Mouse (Mus musculus): Measurements from ENCODE around the gene Syn3.
A peak's percentile ranks its signal among the peaks of the same experiment; 100 is the strongest.

Syn3 gene

DNA sequence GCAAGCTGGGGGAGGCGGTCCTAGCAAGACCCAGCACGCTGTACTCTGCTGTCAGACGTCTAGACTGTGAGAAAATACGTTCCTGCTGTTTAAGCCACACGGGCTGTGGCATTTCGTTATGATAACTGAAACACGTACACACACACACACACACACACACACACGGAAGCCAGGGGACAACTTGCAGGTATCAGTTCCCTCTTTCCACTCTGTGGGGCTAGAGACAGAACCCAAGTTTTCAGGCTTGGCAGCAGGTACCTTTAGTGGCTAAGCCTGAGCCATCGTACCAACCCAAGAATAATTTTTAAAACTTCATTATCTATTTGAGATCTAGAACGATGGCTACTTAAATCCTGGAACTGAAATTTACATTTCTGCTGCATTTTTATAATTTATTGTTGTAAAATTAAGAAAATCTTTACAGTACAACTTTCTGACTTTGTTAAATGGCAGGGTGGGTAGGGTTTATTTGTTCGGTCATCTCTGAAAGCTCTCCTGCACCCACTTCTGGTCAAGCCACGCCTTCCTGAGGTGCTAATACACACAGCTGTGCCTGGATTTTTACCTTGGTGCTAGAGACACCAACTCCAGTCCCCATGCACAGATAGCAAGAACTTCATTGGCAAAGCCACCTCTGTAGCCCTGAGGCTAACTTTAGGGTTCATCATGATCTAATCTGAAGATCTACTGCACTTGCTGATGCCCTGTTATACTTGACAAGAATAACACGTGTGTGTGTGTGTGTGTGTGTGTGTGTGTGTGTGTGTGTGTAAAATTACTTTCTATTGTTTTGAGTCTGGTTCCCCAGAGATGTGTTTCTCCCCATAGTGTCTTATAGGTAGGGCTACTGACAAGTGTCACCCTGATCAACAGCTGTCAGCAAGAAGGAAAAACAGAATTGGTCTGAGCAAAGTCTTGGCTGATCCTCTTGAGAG is 29.8 kb downstream of the Syn3 start:
- DNase-seq (ENCODE audit: low read depth, low spot score) = no peak

- DNase-seq (ENCODE audit: low read depth, low spot score) = peak; percentile 22
Measured at GRCm38 (mm10) chr10:86463538-86464199, 35.0 kb downstream of the Syn3 start.

DNA sequence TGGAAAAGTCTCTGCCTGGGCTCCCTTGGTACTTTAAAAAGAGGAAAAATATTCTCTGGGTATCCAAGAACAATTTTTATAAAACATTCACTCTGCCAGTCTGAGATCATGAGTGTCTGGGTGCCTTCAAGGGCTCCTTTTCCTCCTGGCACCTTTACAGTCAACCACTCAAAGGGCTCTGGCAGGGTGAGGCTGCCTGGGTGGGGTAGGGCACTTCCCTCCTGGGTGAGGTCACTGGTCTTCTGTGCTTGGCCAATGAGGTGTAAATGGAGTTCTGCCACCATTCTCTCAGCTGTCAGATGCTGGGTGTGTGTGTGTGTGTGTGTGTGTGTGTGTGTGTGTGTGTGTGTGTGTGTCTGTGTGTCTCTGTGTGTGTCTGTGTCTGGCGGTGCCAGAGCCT is 39.1 kb downstream of the Syn3 start:
- no peak for DNase-seq (ENCODE audit: low read depth, low spot score)

- DNase-seq (ENCODE audit: low read depth, low spot score) = no peak
Measured at GRCm38 (mm10) chr10:86457665-86458209, 41.0 kb downstream of the Syn3 start.

- DNase-seq (ENCODE audit: low read depth, low spot score) = no peak
Measured at GRCm38 (mm10) chr10:86457195-86457594, 41.5 kb downstream of the Syn3 start.

DNA sequence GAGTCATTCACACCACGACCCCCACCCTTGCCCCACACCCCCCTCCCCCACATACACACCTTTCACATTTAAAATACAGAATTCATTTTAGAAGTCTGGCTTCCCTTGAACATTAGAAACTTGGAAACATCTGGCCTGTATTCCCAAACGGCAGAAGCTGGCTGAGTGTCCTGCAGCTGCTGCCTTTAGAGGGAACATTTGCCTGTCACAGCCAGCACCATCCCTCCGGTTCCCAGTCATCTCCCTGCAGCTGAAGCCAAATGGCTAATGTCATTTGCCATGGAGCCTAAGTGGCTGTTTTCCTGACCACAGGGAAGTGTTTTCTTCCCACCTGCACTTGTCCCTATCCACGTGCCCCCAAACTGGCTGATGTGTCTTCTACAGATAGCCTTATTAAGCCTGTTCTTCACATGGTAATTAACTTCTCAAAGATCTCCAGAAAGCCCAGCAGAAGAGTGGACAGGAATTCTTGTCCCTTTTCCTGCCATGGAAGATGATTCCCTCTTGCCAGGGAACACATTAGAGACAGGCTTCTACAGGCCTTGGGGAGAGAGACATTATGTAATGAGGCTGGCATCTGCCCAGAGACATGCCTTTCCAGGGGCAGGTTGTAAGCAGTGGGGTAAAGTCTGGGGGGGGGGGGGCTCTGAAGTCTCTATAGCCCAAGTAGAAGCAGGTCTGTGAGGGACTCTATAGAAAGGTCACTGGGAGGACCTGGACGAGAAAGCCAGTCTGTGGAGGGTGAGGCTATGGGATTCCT is 43.2 kb downstream of the Syn3 start:
- no peak for DNase-seq (ENCODE audit: low read depth, low spot score)

GRCm38 (mm10) chr10:86452326-86452995 is 46.2 kb downstream of the Syn3 start:
- DNase-seq (ENCODE audit: low read depth, low spot score) = peak; percentile 31

DNA sequence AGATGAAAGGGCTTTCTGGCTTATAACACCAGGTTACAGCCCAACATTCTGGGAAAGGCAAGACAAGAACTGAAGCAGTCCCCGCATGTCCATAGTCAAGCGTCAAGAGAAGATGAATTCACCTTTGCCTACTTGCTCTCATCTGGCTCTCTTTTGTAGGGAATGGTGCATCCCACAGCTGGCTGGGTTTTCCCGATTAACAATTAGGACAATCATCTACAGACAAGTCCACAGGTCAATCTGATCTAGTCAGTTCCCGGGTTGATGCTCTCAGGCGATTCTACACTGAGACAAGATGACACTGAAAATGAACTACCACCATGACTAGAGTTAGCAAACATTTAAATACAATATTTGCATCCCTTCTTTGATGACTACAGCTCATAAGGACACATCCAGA is 47.4 kb downstream of the Syn3 start:
- no peak for DNase-seq (ENCODE audit: low read depth, low spot score)

GRCm38 (mm10) chr10:86446649-86447048 is 52.0 kb downstream of the Syn3 start:
- DNase-seq (ENCODE audit: low read depth, low spot score) = no peak

DNA sequence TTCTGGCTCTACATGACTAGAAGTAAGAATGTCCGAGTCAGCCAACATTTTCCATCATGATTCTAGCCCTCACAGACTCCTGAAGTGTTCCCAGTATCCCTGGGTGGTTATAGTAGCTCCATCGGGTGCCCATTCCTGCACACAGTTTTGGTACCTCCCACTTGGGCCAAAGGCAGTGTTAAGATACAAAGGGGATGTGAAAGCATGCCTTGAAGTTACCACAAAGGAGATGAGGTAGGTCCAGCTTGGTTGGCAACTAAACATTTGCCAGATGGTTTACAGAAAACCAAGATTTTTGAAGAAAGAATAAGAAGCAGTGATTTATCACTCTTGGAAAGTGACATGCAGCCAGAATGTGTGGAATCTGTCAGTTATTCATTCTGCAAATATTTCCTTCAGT is 53.5 kb downstream of the Syn3 start:
- no peak for DNase-seq (ENCODE audit: low read depth, low spot score)

DNA sequence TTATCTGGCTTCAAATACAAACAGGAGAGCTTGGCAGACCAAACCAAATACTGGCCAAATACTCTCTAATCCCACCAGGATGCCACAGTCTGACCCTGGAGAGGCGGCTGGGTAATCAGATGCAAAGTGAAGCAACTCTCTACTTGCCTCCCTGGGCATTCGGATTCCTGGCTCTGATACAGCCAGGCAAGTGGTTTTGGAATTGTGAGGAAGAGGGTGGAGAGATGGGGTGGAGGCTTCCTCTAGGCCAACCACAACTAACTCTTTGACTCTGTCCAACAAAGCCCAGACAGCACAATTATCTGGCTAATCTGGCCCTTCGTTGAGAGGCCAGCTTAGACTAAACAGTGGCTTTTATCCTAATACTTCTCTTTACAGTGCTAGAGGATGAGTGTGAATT is 54.0 kb downstream of the Syn3 start:
- DNase-seq (ENCODE audit: low read depth, low spot score) = no peak

GRCm38 (mm10) chr10:86441765-86442164 is 56.9 kb downstream of the Syn3 start:
- DNase-seq (ENCODE audit: low read depth, low spot score) = no peak

DNA sequence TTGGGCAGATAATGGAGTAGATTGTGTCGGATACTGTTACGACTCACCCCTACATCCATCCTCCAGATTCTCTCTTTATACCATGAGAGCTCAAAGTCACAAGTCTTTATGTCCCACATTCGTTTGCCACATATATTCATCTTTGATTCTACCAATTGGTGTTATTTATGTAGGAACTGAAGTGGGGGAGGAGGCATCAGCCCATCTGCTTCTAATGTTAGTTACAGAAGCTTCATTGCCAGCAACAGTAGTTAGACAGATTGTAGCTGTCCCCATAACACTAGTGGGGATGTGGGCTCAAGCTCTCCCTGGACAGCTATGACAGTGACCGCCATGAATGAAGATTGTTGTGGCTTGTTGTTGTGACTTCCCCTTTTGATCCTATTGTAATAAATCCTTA is 59.1 kb downstream of the Syn3 start:
- DNase-seq (ENCODE audit: low read depth, low spot score) = no peak

DNA sequence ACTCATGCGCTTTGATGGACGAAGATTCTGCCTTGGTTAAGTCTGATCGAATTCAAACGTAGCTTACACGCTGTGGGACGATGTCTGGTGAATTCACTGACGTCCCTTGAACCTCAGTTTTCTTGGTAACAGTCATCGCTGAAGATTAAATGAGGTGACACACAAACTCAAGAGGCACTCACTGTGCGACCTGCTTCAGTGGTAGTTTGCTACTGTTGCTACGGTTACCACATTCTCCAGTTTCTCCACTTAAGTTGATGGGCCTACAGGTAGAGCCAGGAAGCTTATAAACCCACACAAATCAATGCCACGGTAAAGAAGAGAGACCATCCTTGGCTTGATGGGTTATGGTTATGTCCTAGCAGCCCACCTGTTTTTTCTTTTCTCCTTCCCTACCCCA is 61.4 kb downstream of the Syn3 start:
- no peak for DNase-seq (ENCODE audit: low read depth, low spot score)

DNA sequence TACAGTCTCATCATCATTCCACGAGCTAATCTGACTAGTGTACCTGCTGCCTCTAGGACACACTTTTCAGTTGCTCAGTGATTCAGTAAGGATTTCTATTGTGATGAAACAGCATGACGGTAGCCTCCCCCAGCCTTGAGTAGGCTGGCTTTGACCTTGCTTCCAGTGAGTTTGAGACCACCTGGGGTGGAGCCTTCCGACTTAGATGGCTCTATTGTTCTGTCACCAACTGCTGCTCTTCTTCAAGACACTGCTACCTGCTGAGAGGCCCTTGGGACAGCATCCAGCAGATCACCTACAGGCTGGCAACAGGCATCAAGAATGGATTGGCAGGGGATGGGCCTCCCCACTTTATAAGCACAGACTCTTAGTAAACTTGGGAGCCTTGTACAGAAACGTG is 63.7 kb downstream of the Syn3 start:
- DNase-seq (ENCODE audit: low read depth, low spot score) = peak; percentile 61

DNA sequence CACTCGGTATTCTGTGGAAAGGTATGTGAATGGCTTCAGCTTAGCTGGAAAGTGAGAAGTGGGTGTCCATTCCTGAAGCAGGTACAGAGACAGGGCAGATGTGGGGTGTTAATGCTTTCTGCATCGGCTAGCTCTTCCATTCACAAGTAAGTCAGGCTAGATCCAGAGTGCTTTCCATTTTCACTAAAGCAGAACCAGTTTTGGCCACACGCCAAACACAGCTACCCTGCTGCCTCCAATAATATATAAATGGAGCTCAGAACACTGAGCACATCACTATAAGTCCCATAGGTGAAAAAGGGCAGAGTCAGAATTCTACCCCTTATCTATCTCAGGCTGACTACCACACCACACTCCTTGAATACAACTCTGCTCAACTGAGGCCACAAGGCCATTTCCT is 69.0 kb downstream of the Syn3 start:
- no peak for DNase-seq (ENCODE audit: low read depth, low spot score)

- no peak for DNase-seq (ENCODE audit: low read depth, low spot score)
Measured at GRCm38 (mm10) chr10:86427956-86428355, 70.7 kb downstream of the Syn3 start.

DNA sequence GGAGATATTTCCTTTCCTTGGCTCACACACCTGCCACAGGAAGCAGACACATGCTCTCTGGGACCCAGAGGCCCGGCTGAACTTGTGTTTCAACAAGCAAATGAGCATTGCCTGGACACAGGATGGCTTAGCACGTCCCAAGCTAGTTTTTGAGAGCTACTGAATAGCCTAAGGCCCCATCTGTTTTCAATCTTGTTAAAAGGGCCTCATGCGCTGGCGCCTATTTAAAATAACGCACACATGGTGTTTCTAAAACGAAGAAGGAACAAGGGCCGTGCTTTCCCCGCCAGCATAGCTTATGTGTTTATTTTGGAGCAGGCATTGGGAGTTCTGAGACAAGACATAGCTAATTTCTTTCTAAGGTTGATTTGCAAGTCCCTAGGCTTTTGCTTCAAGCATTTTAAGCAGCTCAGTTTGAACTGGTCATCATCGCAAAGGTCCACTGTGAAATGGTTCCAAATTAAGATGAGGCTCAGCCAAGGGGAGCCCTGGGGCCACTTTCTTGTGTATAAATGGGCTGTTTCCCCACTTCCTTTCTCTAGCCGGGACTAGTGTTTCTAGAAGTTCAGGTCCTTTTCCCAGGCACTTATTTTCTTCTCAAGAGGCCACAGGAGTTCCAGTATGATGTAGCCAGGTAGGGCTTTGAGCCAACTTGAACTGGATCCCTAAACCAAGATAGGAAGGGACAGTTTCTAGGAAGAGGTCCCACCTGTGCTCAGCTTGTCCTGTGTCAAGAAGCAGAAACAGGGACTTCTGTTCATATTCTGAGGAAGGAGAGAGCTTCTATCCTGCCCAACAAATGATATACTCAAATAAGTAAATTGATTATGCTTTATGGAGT is 72.8 kb downstream of the Syn3 start:
- no peak for DNase-seq (ENCODE audit: low read depth, low spot score)

- no peak for DNase-seq (ENCODE audit: low read depth, low spot score)
Measured at GRCm38 (mm10) chr10:86421731-86422370, 76.8 kb downstream of the Syn3 start.

- no peak for DNase-seq (ENCODE audit: low read depth, low spot score)
Measured at GRCm38 (mm10) chr10:86418931-86419330, 79.8 kb downstream of the Syn3 start.

Measured in WW6 (cell line).